Mouse (Mus musculus) brain, embryonic 14.5 days (tissue): Measurements from ENCODE around the gene Zc3h8.

Experiments
- CTCF ChIP-seq: fragments of 200-500 bp; IDR thresholded peaks from 2 replicates; pipeline ENCODE4 v1.5.1; 2012; ENCODE audit warnings: inconsistent platforms, mild to moderate bottlenecking, moderate library complexity, borderline replicate concordance; ENCODE audit not compliant: insufficient read depth, insufficient read length; ENCODE audit errors: extremely low read depth
- POLR2A ChIP-seq: fragments of 200-500 bp; IDR thresholded peaks from 2 replicates; pipeline ENCODE4 v1.6.1; 2012; ENCODE audit warnings: mild to moderate bottlenecking, inconsistent platforms, borderline replicate concordance; ENCODE audit not compliant: poor library complexity, insufficient read depth, insufficient read length, severe bottlenecking; ENCODE audit errors: extremely low read depth

GRCm38 (mm10) chr2:128892180-128892721 lies 51.6 kb downstream of the Zc3h8 start:
- TF ChIP-seq POLR2A (no peak), CTCF (no peak)
